11 mouse cellular contexts compared by ENCODE assay signal in the genomic region with DNA sequence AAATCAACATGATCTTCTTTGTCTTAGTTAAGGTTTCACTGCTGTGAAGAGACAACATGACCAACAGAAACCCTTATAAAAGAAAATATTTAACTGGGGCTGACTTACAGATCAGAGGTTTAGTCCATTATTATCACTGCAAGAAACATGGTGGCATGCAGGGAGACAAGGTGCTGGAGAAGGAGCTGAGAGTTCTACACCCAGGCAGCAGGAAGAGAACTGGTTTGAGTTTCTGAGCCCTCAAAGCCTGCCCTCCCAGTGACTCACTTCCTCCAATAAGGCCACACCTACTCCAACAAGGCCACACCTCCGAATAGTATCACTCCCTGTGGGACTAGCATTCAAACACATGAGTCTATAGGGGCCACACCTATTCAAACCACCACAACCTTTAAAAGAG. TPM values are rescaled to one million over a fixed set of nuclear protein-coding genes. Genes with fewer than 3 reads are reported as not detected.
DNase-seq lines count a peak whose midpoint lies in the region; ATAC-seq and TF ChIP-seq lines count a peak whose summit lies in the region.
"Had no signal": no experiment of that assay in that cellular context is flagged by ENCODE, and none has a peak within 500 bp of the region (broad histone marks: within the 10 kb centered on the region; RNA-seq: fewer than 3 reads in every experiment).

No protein-coding gene starts in this region.

- H3K9ac ChIP-seq in liver, embryonic 12.5 days: no peak overlapping the region
- no peak overlapping the region for H3K9ac ChIP-seq in stomach, embryonic 14.5 days (replicated peaks; ENCODE audit: low read depth, low read length)
- H3K9ac ChIP-seq in heart, embryonic 12.5 days: no peak overlapping the region

- H3K27me3 ChIP-seq in heart, embryonic 10.5 days (ENCODE audit: insufficient read depth, poor library complexity, severe bottlenecking): peaks cover 30% of the 10 kb centered on the region
- peaks cover 19% of the 10 kb centered on the region for H3K27me3 ChIP-seq in liver, embryonic 12.5 days (replicated peaks)
- H3K27me3 ChIP-seq in stomach, embryonic 14.5 days (ENCODE audit: control insufficient read depth, insufficient read depth, low read length): no peaks in the 10 kb centered on the region
- H3K27me3 ChIP-seq in thymus, adult 2 months (ENCODE audit: control insufficient read depth, insufficient read depth, low read length): no peaks in the 10 kb centered on the region
- peaks cover 9% of the 10 kb centered on the region for H3K27me3 ChIP-seq in heart, embryonic 12.5 days (replicated peaks)

- 67% methylated on average over 1 of the region's 1 CpGs for WGBS in heart, embryonic 10.5 days
- 33% methylated on average over 1 of the region's 1 CpGs for WGBS in liver, embryonic 12.5 days (ENCODE audit: insufficient replicate concordance)
- WGBS in stomach, embryonic 14.5 days: 77% methylated on average over 1 of the region's 1 CpGs
- whole genome bisulfite sequencing in thymus, adult 2 months: 23% methylated on average over 1 of the region's 1 CpGs
- WGBS in heart, embryonic 12.5 days: 45% methylated on average over 1 of the region's 1 CpGs

- no peak for TF ChIP-seq CTCF in thymus, adult 2 months (IDR thresholded peaks at IDR 0.05; ENCODE audit: borderline replicate concordance, control insufficient read depth, extremely low read depth, insufficient read depth, low read length, poor library complexity)

- H3K4me3 ChIP-seq in heart, embryonic 10.5 days: no peak overlapping the region
- H3K4me3 ChIP-seq in liver, embryonic 12.5 days: no peak overlapping the region
- no peak overlapping the region for H3K4me3 ChIP-seq in stomach, embryonic 14.5 days (ENCODE audit: low read depth, low read length)
- no peak overlapping the region for H3K4me3 ChIP-seq in thymus, adult 2 months (ENCODE audit: control insufficient read depth, insufficient read depth, low read length)
- H3K4me3 ChIP-seq in heart, embryonic 12.5 days: no peak overlapping the region
- H3K4me3 ChIP-seq: gastrocnemius, adult 2 months had no signal

- TF ChIP-seq POLR2A in thymus, adult 2 months (IDR thresholded peaks at IDR 0.05; ENCODE audit: control insufficient read depth, extremely low read depth, insufficient read depth, low read length, poor library complexity): no peak

- H3K9me3 ChIP-seq in heart, embryonic 10.5 days: no peaks in the 10 kb centered on the region
- no peaks in the 10 kb centered on the region for H3K9me3 ChIP-seq in liver, embryonic 12.5 days (replicated peaks)
- no peaks in the 10 kb centered on the region for H3K9me3 ChIP-seq in stomach, embryonic 14.5 days (ENCODE audit: control insufficient read depth, low read depth, low read length)
- H3K9me3 ChIP-seq in heart, embryonic 12.5 days (replicated peaks): no peaks in the 10 kb centered on the region

- H3K4me2 ChIP-seq in liver, embryonic 12.5 days: no peak overlapping the region
- no peak overlapping the region for H3K4me2 ChIP-seq in stomach, embryonic 14.5 days (replicated peaks; ENCODE audit: low read depth, low read length)
- no peak overlapping the region for H3K4me2 ChIP-seq in heart, embryonic 12.5 days

- peak; percentile 62 for DNase-seq in heart, embryonic 10.5 days (ENCODE audit: low spot score)
- DNase-seq in heart, postnatal 14 days: no peak
- DNase-seq in T-cell, adult 2 months (ENCODE audit: low spot score): peak; percentile 31
- DNase-seq in thymus, adult 2 months: no peak
- no peak for DNase-seq in lung, postnatal 25 days (ENCODE audit: low spot score)
- DNase-seq: cerebellum, adult 18-20 months; gastrocnemius, adult 2 months had no signal

- intact Hi-C loops in heart, postnatal 14 days (cut with DNase I): no loop called here

- no peaks in the 10 kb centered on the region for H3K36me3 ChIP-seq in heart, embryonic 10.5 days
- H3K36me3 ChIP-seq in liver, embryonic 12.5 days: no peaks in the 10 kb centered on the region
- no peaks in the 10 kb centered on the region for H3K36me3 ChIP-seq in stomach, embryonic 14.5 days (ENCODE audit: control insufficient read depth, insufficient read depth, low read length)
- H3K36me3 ChIP-seq in thymus, adult 2 months (ENCODE audit: control insufficient read depth, insufficient read depth, low read length): no peaks in the 10 kb centered on the region
- no peaks in the 10 kb centered on the region for H3K36me3 ChIP-seq in heart, embryonic 12.5 days

- ATAC-seq in liver, embryonic 12.5 days: 0 out of 2 replicates have a peak, but pooled peaks have one; percentile 57
- ATAC-seq in stomach, embryonic 14.5 days (ENCODE audit: insufficient number of reproducible peaks, insufficient read depth, low FRiP score, low read depth): 0 out of 2 replicates have a peak, but pooled peaks have one; percentile 47
- ATAC-seq in heart, embryonic 12.5 days (ENCODE audit: insufficient number of reproducible peaks, low FRiP score): no peak

- H3K4me1 ChIP-seq in heart, embryonic 10.5 days: peaks cover 7% of the 10 kb centered on the region; the same call in 1 of the 2 replicates
- no peaks in the 10 kb centered on the region for H3K4me1 ChIP-seq in liver, embryonic 12.5 days
- no peaks in the 10 kb centered on the region for H3K4me1 ChIP-seq in stomach, embryonic 14.5 days (ENCODE audit: control insufficient read depth, insufficient read depth, low read length)
- H3K4me1 ChIP-seq in thymus, adult 2 months (replicated peaks; ENCODE audit: control insufficient read depth, insufficient read depth, low read length): peaks cover 2% of the 10 kb centered on the region; the same call in 1 of the 2 replicates
- H3K4me1 ChIP-seq in heart, embryonic 12.5 days (replicated peaks): peaks cover 10% of the 10 kb centered on the region

- H3K27ac ChIP-seq in heart, embryonic 10.5 days: no peak overlapping the region
- H3K27ac ChIP-seq in liver, embryonic 12.5 days: no peak overlapping the region
- H3K27ac ChIP-seq in stomach, embryonic 14.5 days (ENCODE audit: low read length): no peak overlapping the region
- no peak overlapping the region for H3K27ac ChIP-seq in thymus, adult 2 months (ENCODE audit: control insufficient read depth, insufficient read depth, low read length)
- no peak overlapping the region for H3K27ac ChIP-seq in heart, embryonic 12.5 days (ENCODE audit: poor library complexity, severe bottlenecking)
- H3K27ac ChIP-seq: gastrocnemius, adult 2 months; macrophage had no signal

RNA-seq across cellular contexts. Expression of gene Pigm, which starts 14.4 kb away (rescaled TPM):
- polyA plus RNA-seq in heart, embryonic 10.5 days (2016; fragmentation: Nextera tagmentation; extraction: Ambion mirVana): 8.0 and 8.6 TPM in 2 replicates
- total RNA-seq in heart, postnatal 14 days (2021): 1 to 10 TPM; 6.4 to 7.1 TPM
- 4.3 TPM in 2 replicates for polyA plus RNA-seq in liver, embryonic 12.5 days (2016; fragmentation: Nextera tagmentation; extraction: Ambion mirVana)
- 9.7 and 10.5 TPM in 2 replicates for polyA plus RNA-seq in stomach, embryonic 14.5 days (2014; fragmentation: Nextera tagmentation; extraction: Ambion mirVana)
- 20.8 and 25.3 TPM in 2 replicates for polyA plus RNA-seq in thymus, adult 2 months (2012; rRNA removed)
- polyA plus RNA-seq in heart, embryonic 12.5 days (2016; fragmentation: Nextera tagmentation; extraction: Ambion mirVana): 8.5 and 9.4 TPM in 2 replicates

RNA-seq across cellular contexts. Expression of gene Kcnj10, which starts 49.8 kb away (rescaled TPM):
- 0.09 TPM in 1 of 2 replicates, not detected in the other for polyA plus RNA-seq in heart, embryonic 10.5 days (2016; fragmentation: Nextera tagmentation; extraction: Ambion mirVana)
- under 1 TPM; 0.10 to 0.22 TPM for total RNA-seq in heart, postnatal 14 days (2021)
- polyA plus RNA-seq in liver, embryonic 12.5 days (2016; fragmentation: Nextera tagmentation; extraction: Ambion mirVana): 0.02 and 0.07 TPM in 2 replicates
- 0.09 and 0.18 TPM in 2 replicates for polyA plus RNA-seq in stomach, embryonic 14.5 days (2014; fragmentation: Nextera tagmentation; extraction: Ambion mirVana)
- polyA plus RNA-seq in thymus, adult 2 months (2012; rRNA removed): 3.2 and 3.9 TPM in 2 replicates
- not detected in 2 replicates for polyA plus RNA-seq in heart, embryonic 12.5 days (2016; fragmentation: Nextera tagmentation; extraction: Ambion mirVana)

Comparison
In these comparisons a context has a peak if more than half of its experiments do, and no peak if none do; other contexts are left out.
1. DNase-seq: peak in heart, embryonic 10.5 days (single experiment) and T-cell, adult 2 months (single experiment); none in heart, postnatal 14 days (0 of 2), thymus, adult 2 months (single experiment) and lung, postnatal 25 days (single experiment).